9 mouse cellular contexts compared by ENCODE assay signal in genomic region chr4:46684160-46684559, GRCm38 (mm10). TPM values are rescaled to one million over a fixed set of nuclear protein-coding genes. Genes with fewer than 3 reads are reported as not detected.
A peak's percentile ranks its signal among the peaks of the same experiment; 100 is the strongest.
DNase-seq lines count a peak whose midpoint lies in the region; ATAC-seq lines count a peak whose summit lies in the region.
"Had no signal": no experiment of that assay in that cellular context is flagged by ENCODE, and none has a peak within 500 bp of the region (broad histone marks: within the 10 kb centered on the region; RNA-seq: fewer than 3 reads in every experiment).

No protein-coding gene starts in this region.

- peaks cover 14% of the 10 kb centered on the region for H3K36me3 ChIP-seq in midbrain, embryonic 16.5 days (ENCODE audit: control insufficient read depth, insufficient read depth, low read length)
- H3K36me3 ChIP-seq in midbrain, embryonic 15.5 days (replicated peaks) = no peaks in the 10 kb centered on the region

- no peak overlapping the region; the same call in 1 of the 2 replicates for H3K27ac ChIP-seq in midbrain, embryonic 16.5 days (ENCODE audit: low read length)
- H3K27ac ChIP-seq in midbrain, embryonic 15.5 days = no peak overlapping the region

- WGBS in midbrain, embryonic 16.5 days = 56% methylated on average over 6 of the region's 6 CpGs
- WGBS in midbrain, embryonic 15.5 days = 53% methylated on average over 6 of the region's 6 CpGs

- no peaks in the 10 kb centered on the region for H3K4me1 ChIP-seq in midbrain, embryonic 16.5 days (ENCODE audit: control insufficient read depth, insufficient read depth, low read length)
- H3K4me1 ChIP-seq in midbrain, embryonic 15.5 days = no peaks in the 10 kb centered on the region

- no peaks in the 10 kb centered on the region for H3K27me3 ChIP-seq in midbrain, embryonic 16.5 days (ENCODE audit: control insufficient read depth, insufficient read depth, low read depth, low read length)
- H3K27me3 ChIP-seq in midbrain, embryonic 15.5 days (replicated peaks) = no peaks in the 10 kb centered on the region

- DNase-seq in gastrocnemius, adult 18-20 months (ENCODE audit: low spot score) = peak; percentile 4
- no peak for DNase-seq in gastrocnemius, postnatal 25 days
- peak; percentile 87 for DNase-seq in layer of hippocampus, adult 11-12 months (ENCODE audit: low spot score)
- peak; percentile 86 to 91 for DNase-seq in right cerebral cortex, adult 2 months (ENCODE audit: low spot score in 2 of 2)
- DNase-seq in embryo, embryonic 11 days = no peak
- DNase-seq: kidney, postnatal 25 days had no signal

- no peaks in the 10 kb centered on the region for H3K9me3 ChIP-seq in midbrain, embryonic 16.5 days (replicated peaks; ENCODE audit: control insufficient read depth, low read length, poor library complexity, severe bottlenecking)
- H3K9me3 ChIP-seq in midbrain, embryonic 15.5 days = no peaks in the 10 kb centered on the region

- no peak overlapping the region for H3K4me3 ChIP-seq in midbrain, embryonic 16.5 days (ENCODE audit: low read depth, low read length)
- no peak overlapping the region for H3K4me3 ChIP-seq in midbrain, embryonic 15.5 days

- no peak overlapping the region for H3K4me2 ChIP-seq in midbrain, embryonic 16.5 days (ENCODE audit: low read length)
- H3K4me2 ChIP-seq in midbrain, embryonic 15.5 days = no peak overlapping the region

- peak; percentile 59; the same call in 1 of the 2 replicates for ATAC-seq in midbrain, embryonic 16.5 days
- ATAC-seq in midbrain, embryonic 15.5 days (replicated peaks) = no peak
- ATAC-seq in megakaryocyte-erythroid progenitor cell, adult 5-6 weeks (replicated peaks; ENCODE audit: low FRiP score, low TSS enrichment, poor library complexity, severe bottlenecking) = no peak

- no peak overlapping the region for H3K9ac ChIP-seq in midbrain, embryonic 16.5 days (ENCODE audit: low read depth, low read length)
- H3K9ac ChIP-seq in midbrain, embryonic 15.5 days = no peak overlapping the region

RNA-seq across cellular contexts. Expression of gene Tbc1d2, which starts 34.2 kb away (rescaled TPM):
- under 1 TPM; 0.39 to 0.83 TPM for total RNA-seq in gastrocnemius, adult 18-20 months (2021)
- under 1 TPM; 0.64 to 0.78 TPM for total RNA-seq in gastrocnemius, postnatal 25 days (2021)
- 0.65 and 0.82 TPM in 2 replicates for polyA plus RNA-seq in midbrain, embryonic 16.5 days (2015; fragmentation: Nextera tagmentation; extraction: Ambion mirVana)
- 0.61 and 0.88 TPM in 2 replicates for polyA plus RNA-seq in midbrain, embryonic 15.5 days (2015; fragmentation: Nextera tagmentation; extraction: Ambion mirVana)
- 0.26 and 0.64 TPM in 2 replicates for total RNA-seq in megakaryocyte-erythroid progenitor cell, adult 5-6 weeks (2014; fragmentation: Nextera tagmentation)
- total RNA-seq in megakaryocyte-erythroid progenitor cell, adult 5-6 weeks (2017) = 0.80 and 0.88 TPM in 2 replicates

Comparison
In these comparisons a context has a peak if more than half of its experiments do, and no peak if none do; other contexts are left out.
1. DNase-seq: peak in gastrocnemius, adult 18-20 months (single experiment), layer of hippocampus, adult 11-12 months (single experiment) and right cerebral cortex, adult 2 months (2 of 2); none in gastrocnemius, postnatal 25 days (single experiment) and embryo, embryonic 11 days (single experiment).